Mouse (Mus musculus): ENCODE results near the gene Rnf227. TPM values are rescaled to one million over a fixed set of nuclear protein-coding genes. Genes with fewer than 3 reads are reported as not detected.

Rnf227 gene
- polyA plus RNA-seq, 1 experiment from 2014 or later, result 6.6 TPM

Other genes starting within 250 kb of the Rnf227 start
- 16.0 and 17.8 TPM in 2 replicates for gene Per1, start 245.2 kb upstream of the Rnf227 start, polyA plus RNA-seq (2014; fragmentation: Nextera tagmentation; extraction: Ambion mirVana)
- 0.43 and 0.47 TPM in 2 replicates for gene Hes7, start 220.1 kb upstream of the Rnf227 start, polyA plus RNA-seq (2014; fragmentation: Nextera tagmentation; extraction: Ambion mirVana)
- 0.28 and 1.2 TPM in 2 replicates for gene 9130213A22Rik, start 217.9 kb upstream of the Rnf227 start, polyA plus RNA-seq (2014; fragmentation: Nextera tagmentation; extraction: Ambion mirVana)
- gene Aloxe3, start 214.6 kb upstream of the Rnf227 start, polyA plus RNA-seq (2014; fragmentation: Nextera tagmentation; extraction: Ambion mirVana), result 0.09 and 0.15 TPM in 2 replicates
- gene Alox12b, start 183.5 kb upstream of the Rnf227 start, polyA plus RNA-seq (2014; fragmentation: Nextera tagmentation; extraction: Ambion mirVana), result not detected in 2 replicates
- 1.3 and 2.7 TPM in 2 replicates for gene Alox8, start 142.6 kb upstream of the Rnf227 start, polyA plus RNA-seq (2014; fragmentation: Nextera tagmentation; extraction: Ambion mirVana)
- gene Gucy2e, start 103.4 kb upstream of the Rnf227 start, polyA plus RNA-seq (2014; fragmentation: Nextera tagmentation; extraction: Ambion mirVana), result 0.08 and 0.12 TPM in 2 replicates
- gene Cntrob, start 16.7 kb upstream of the Rnf227 start, polyA plus RNA-seq (2014; fragmentation: Nextera tagmentation; extraction: Ambion mirVana), result 8.6 and 8.9 TPM in 2 replicates
- gene Trappc1, start 16.5 kb upstream of the Rnf227 start, polyA plus RNA-seq (2014; fragmentation: Nextera tagmentation; extraction: Ambion mirVana), result 181 and 195 TPM in 2 replicates
- 0.62 and 0.84 TPM in 2 replicates for gene Kcnab3, start 14.2 kb upstream of the Rnf227 start, polyA plus RNA-seq (2014; fragmentation: Nextera tagmentation; extraction: Ambion mirVana)
- 16.5 TPM in 2 replicates for gene Chd3, start 28.9 kb downstream of the Rnf227 start, polyA plus RNA-seq (2014; fragmentation: Nextera tagmentation; extraction: Ambion mirVana)
- 158 and 174 TPM in 2 replicates for gene Naa38, start 55.0 kb downstream of the Rnf227 start, polyA plus RNA-seq (2014; fragmentation: Nextera tagmentation; extraction: Ambion mirVana)
- gene Cyb5d1, start 55.2 kb downstream of the Rnf227 start, polyA plus RNA-seq (2014; fragmentation: Nextera tagmentation; extraction: Ambion mirVana), result 19.9 and 22.1 TPM in 2 replicates
- 43.1 and 46.7 TPM in 2 replicates for gene Tmem88, start 57.8 kb downstream of the Rnf227 start, polyA plus RNA-seq (2014; fragmentation: Nextera tagmentation; extraction: Ambion mirVana)
- 18.0 and 22.0 TPM in 2 replicates for gene Kdm6b, start 73.2 kb downstream of the Rnf227 start, polyA plus RNA-seq (2014; fragmentation: Nextera tagmentation; extraction: Ambion mirVana)
- gene Dnah2, start 208.6 kb downstream of the Rnf227 start, polyA plus RNA-seq (2014; fragmentation: Nextera tagmentation; extraction: Ambion mirVana), result 0.13 and 0.36 TPM in 2 replicates
- gene Efnb3, start 219.7 kb downstream of the Rnf227 start, polyA plus RNA-seq (2014; fragmentation: Nextera tagmentation; extraction: Ambion mirVana), result 14.2 and 20.4 TPM in 2 replicates
- 11.1 and 14.3 TPM in 2 replicates for gene Wrap53, start 239.8 kb downstream of the Rnf227 start, polyA plus RNA-seq (2014; fragmentation: Nextera tagmentation; extraction: Ambion mirVana)
- gene Trp53, start 239.9 kb downstream of the Rnf227 start, polyA plus RNA-seq (2014; fragmentation: Nextera tagmentation; extraction: Ambion mirVana), result 71.2 and 71.9 TPM in 2 replicates